Mouse (Mus musculus) stomach, postnatal 0 days (tissue): ENCODE measurements around the gene Casp9. TPM values are rescaled to one million over a fixed set of nuclear protein-coding genes. Genes with fewer than 3 reads are reported as not detected.

Experiments used
- ATAC-seq: fragments of 200-750 bp; cut with Nextera tagmentation; 2 replicates; pipeline ENCODE4 v1.8.0; 2017; ENCODE audit not compliant: low FRiP score, low TSS enrichment
- DNase-seq: peaks from one replicate; pipeline ENCODE4 v3.0.0-alpha.2; 2016; ENCODE audit warnings: low spot score
- H3K27ac ChIP-seq: fragments of 300-500 bp; sonication (generic); replicated peaks from 2 replicates; pipeline ENCODE4 v1.5.1; 2014; ENCODE audit warnings: mild to moderate bottlenecking, control low read depth
- H3K27me3 ChIP-seq: fragments of 300-500 bp; sonication (generic); 2 replicates; pipeline ENCODE4 v1.6.1; 2014; ENCODE audit warnings: low read length; ENCODE audit not compliant: control insufficient read depth, insufficient read depth
- H3K36me3 ChIP-seq: fragments of 300-500 bp; sonication (generic); 2 replicates; pipeline ENCODE4 v1.6.1; 2014; ENCODE audit warnings: low read length, mixed read lengths; ENCODE audit not compliant: control insufficient read depth, insufficient read depth
- H3K4me1 ChIP-seq: fragments of 300-500 bp; sonication (generic); replicated peaks from 2 replicates; pipeline ENCODE4 v1.6.1; 2014; ENCODE audit warnings: antibody characterized with exemption; ENCODE audit not compliant: control insufficient read depth, insufficient read depth
- H3K4me2 ChIP-seq: fragments of 300-500 bp; sonication (generic); replicated peaks from 2 replicates; pipeline ENCODE4 v1.6.1; 2014; ENCODE audit warnings: low read depth, mild to moderate bottlenecking, control low read depth, moderate library complexity
- H3K4me3 ChIP-seq: fragments of 300-500 bp; sonication (generic); 2 replicates; pipeline ENCODE4 v1.5.1; 2014; ENCODE audit warnings: low read depth, low read length, control low read depth
- H3K9ac ChIP-seq: fragments of 300-500 bp; sonication (generic); 2 replicates; pipeline ENCODE4 v1.6.1; 2014; ENCODE audit warnings: mild to moderate bottlenecking, low read length, control low read depth, mixed read lengths
- H3K9me3 ChIP-seq: fragments of 300-500 bp; sonication (generic); 2 replicates; pipeline ENCODE4 v1.6.1; 2016; ENCODE audit warnings: low read length; ENCODE audit not compliant: control insufficient read depth
- CTCF ChIP-seq: IDR thresholded peaks from 2 replicates; pipeline ENCODE4 v1.5.1; 2016; ENCODE audit warnings: antibody characterized with exemption, low read depth, mild to moderate bottlenecking, moderate library complexity
- EP300 ChIP-seq: optimal IDR thresholded peaks from 2 replicates; pipeline ENCODE3; 2016; ENCODE audit warnings: antibody characterized with exemption
- WGBS: fragments of 180-500 bp; shearing (Covaris S2); extraction: QIAGEN DNeasy Blood & Tissue Kit; methylation state at CpG from one replicate; pipeline ENCODE4 v1.1.7; 2014; 5-methylcytosine and 5-hydroxymethylcytosine counted together
- polyA plus RNA-seq: library from polyadenylated mRNA; unstranded; fragments of >200 nt; fragmentation: Nextera tagmentation; extraction: Ambion mirVana; gene quantifications from 2 replicates; pipeline ENCODE4 v1.2.1, GENCODE M21; 2015

The Casp9 gene
- polyA plus RNA-seq, 1 experiment from 2014 or later = 9.8 TPM

DNA sequence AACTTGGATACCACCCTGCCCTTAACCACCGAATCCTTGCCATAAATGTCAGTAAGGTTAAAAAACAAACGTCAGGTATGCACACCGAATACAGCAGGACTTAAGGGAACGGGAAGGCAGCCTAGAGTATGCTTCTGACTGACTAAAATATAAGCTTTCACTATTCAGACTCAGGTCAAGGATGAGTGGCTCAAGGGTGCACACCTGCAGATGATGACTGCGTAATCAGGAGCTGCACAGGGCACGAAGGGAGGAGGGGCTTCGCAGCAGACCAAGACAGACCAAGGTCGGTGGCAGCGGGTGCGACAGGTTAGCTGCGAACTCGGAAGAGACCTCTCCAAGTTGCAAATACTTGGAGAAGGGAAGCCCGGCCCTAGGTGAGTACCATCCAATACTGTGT lies 7.3 kb upstream of the Casp9 start:
- Histone ChIP-seq H3K27ac (no peak overlapping the region), H3K4me2 (no peak overlapping the region), H3K27me3 (no peaks in the 10 kb centered on the region), H3K9ac (no peak overlapping the region), H3K4me1 (0 out of 2 replicates have a peak, but pooled peaks cover 4% of the 10 kb centered on the region), H3K36me3 (peaks cover 14% of the 10 kb centered on the region), H3K9me3 (no peaks in the 10 kb centered on the region), H3K4me3 (no peak overlapping the region)
- TF ChIP-seq CTCF (no peak), EP300 (no peak)
- 90% methylated on average over 13 of the region's 13 CpGs for WGBS
- DNase-seq (no peak), ATAC-seq (no peak)

- no peak for DNase-seq
- no peak for ATAC-seq
These were observed 6.4 kb upstream of the Casp9 start for GRCm38 (mm10) chr4:141787046-141787445.

DNA sequence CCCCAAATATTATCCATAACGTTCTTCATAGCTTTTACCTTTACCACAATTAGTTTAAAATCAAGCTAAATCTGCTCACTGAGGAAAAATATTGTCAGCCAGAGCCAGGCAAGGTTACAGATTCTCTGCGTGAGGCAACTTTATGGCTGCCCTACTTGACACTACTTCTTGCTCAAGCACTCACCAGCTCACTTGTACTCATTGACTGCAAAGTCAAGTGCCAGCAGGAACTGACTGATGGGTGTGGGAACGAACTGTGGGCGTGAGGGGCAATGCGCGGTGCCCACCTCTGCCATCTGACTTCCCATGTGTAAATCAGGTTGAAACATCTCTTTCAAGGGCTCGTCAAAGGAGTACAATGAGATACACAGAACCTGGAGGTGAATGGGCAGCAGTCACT lies 6.0 kb upstream of the Casp9 start:
- Histone ChIP-seq H3K36me3 (peaks cover 10% of the 10 kb centered on the region), H3K9ac (no peak overlapping the region), H3K9me3 (no peaks in the 10 kb centered on the region), H3K27me3 (no peaks in the 10 kb centered on the region), H3K4me3 (no peak overlapping the region), H3K4me1 (0 out of 2 replicates have a peak, but pooled peaks cover 4% of the 10 kb centered on the region), H3K4me2 (no peak overlapping the region), H3K27ac (no peak overlapping the region)
- 90% methylated on average over 7 of the region's 7 CpGs for WGBS
- DNase-seq (no peak), ATAC-seq (no peak)
- TF ChIP-seq CTCF = no peak
- TF ChIP-seq EP300 = no peak

More at GRCm38 (mm10) chr4:141787046-141787445, 6.4 kb upstream of the Casp9 start:
- no peak overlapping the region for H3K4me3 ChIP-seq
- H3K9ac ChIP-seq = no peak overlapping the region
- peaks cover 11% of the 10 kb centered on the region for H3K36me3 ChIP-seq
- WGBS = 58% methylated on average over 6 of the region's 6 CpGs
- no peaks in the 10 kb centered on the region for H3K9me3 ChIP-seq
- no peak overlapping the region for H3K4me2 ChIP-seq
- 0 out of 2 replicates have a peak, but pooled peaks cover 4% of the 10 kb centered on the region for H3K4me1 ChIP-seq
- TF ChIP-seq EP300 (peak; percentile 43), CTCF (no peak)
- no peaks in the 10 kb centered on the region for H3K27me3 ChIP-seq
- no peak overlapping the region; the same call in 1 of the 2 replicates for H3K27ac ChIP-seq

DNA sequence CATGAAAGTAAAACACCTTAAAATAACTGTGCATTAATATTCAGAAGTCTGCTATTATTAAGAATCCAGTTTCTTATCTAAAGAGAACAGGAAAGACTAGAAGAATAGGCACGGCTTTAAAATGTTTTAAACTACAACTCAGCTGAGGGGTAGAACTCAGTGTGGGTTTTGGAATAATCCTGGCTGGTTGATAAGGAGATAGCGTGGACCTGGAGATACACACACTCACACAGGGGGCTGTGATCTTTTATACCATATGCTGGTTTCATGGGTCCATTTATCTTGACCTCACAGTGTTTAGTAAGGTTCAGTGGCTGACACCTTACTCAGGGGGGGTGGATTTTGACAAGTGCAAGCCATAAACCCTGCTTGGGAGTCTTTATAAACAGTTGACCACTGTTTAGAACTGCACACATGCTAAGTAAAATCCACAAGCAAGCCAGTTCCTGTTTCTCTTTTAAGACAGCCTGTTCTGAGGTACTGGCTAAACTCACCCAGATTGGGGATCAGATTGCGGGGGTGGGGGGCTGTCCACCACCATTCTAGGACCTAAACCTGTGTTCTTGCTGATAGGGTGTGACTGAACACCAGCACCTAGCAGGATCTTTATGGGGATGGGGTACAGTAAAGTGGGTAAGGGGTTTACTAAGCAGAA lies 3.7 kb upstream of the Casp9 start:
- ATAC-seq (no peak), DNase-seq (peak; percentile 23)
- 0 out of 2 replicates have a peak, but pooled peaks cover 4% of the 10 kb centered on the region for H3K4me1 ChIP-seq
- H3K27ac ChIP-seq = peak overlapping the region; percentile 90
- peak overlapping the region; percentile 85 for H3K4me2 ChIP-seq
- no peaks in the 10 kb centered on the region for H3K9me3 ChIP-seq
- TF ChIP-seq EP300 = no peak
- H3K27me3 ChIP-seq = no peaks in the 10 kb centered on the region
- peak overlapping the region; percentile 96 for H3K9ac ChIP-seq
- 31% methylated on average over 3 of the region's 3 CpGs for WGBS
- no peaks in the 10 kb centered on the region; the same call in 1 of the 2 replicates for H3K36me3 ChIP-seq
- peak overlapping the region; percentile 96 for H3K4me3 ChIP-seq

DNA sequence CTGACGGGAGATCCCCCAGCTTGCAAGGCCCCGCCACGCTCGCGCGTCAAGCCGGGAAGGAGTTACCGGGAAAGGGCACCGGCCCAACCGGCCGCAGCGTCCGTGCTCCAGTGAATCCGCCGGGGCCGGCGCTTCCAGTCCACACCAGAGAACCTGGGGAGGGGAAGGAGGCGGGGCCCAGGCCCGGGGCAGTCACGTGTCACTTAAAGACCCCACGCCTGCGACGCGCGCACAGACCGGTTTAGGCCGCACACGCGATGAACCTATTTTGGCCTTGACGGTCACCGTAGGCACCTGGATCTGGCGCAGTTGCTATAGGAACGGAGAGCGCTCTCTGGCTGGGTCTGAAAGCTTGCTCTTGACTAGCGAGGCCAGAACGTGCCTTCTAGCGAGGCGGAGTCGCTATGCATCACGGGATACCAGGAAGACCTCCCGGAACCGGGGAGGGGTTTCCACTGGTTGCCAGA lies 2.9 kb upstream of the Casp9 start, which contains the start of gene Dnajc16:
Dnajc16 (minus strand) TSS at position 408 of the 467 bp plus-strand sequence.
- Histone ChIP-seq H3K36me3 (no peaks in the 10 kb centered on the region; the same call in 1 of the 2 replicates), H3K4me2 (peak within 1 kb of the TSS; percentile 85), H3K9me3 (no peaks in the 10 kb centered on the region), H3K9ac (peak within 1 kb of the TSS; percentile 96), H3K27me3 (no peaks in the 10 kb centered on the region), H3K27ac (peak within 1 kb of the TSS; percentile 90), H3K4me3 (peak within 1 kb of the TSS; percentile 96), H3K4me1 (0 out of 2 replicates have a peak, but pooled peaks cover 4% of the 10 kb centered on the region)
- ATAC-seq = peak; percentile 90
- DNase-seq = peak; percentile 98
- WGBS = under 1% methylated on average over 42 of the region's 42 CpGs
- TF ChIP-seq CTCF = peak; percentile 50
- TF ChIP-seq EP300 = no peak

DNA sequence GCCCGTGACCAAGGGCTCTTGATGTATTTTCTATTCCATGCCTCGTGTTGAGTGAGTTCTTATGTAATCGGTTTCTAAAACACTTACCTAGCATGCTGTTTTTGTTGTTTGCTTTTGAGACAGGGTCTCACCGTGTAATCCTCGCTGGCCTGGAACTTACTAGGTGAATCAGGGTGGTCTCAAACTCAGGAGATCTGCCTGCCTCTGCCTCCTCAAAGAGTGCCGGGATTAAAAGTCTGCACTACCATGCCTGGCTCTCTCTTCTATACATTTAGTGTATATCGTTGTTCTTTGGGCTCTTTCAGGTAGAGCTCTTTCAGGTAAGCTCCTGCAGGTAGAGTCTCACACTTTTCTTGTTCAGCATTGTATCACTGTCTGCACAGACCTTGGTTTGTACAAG lies 1.9 kb upstream of the Casp9 start:
- H3K4me3 ChIP-seq = no peak overlapping the region
- 89% methylated on average over 7 of the region's 7 CpGs for WGBS
- ATAC-seq (no peak), DNase-seq (no peak)
- no peak overlapping the region for H3K4me2 ChIP-seq
- 0 out of 2 replicates have a peak, but pooled peaks cover 4% of the 10 kb centered on the region for H3K4me1 ChIP-seq
- no peaks in the 10 kb centered on the region for H3K36me3 ChIP-seq
- H3K27ac ChIP-seq = no peak overlapping the region
- TF ChIP-seq EP300 (no peak), CTCF (no peak)
- no peaks in the 10 kb centered on the region for H3K9me3 ChIP-seq
- H3K27me3 ChIP-seq = no peaks in the 10 kb centered on the region
- H3K9ac ChIP-seq = no peak overlapping the region
